In genomic region chr7:83376826-83377225, GRCm38 (mm10) we compare ENCODE assay signal across 16 mouse cellular contexts.
"Had no signal": no experiment of that assay in that cellular context is flagged by ENCODE, and none has a peak within 500 bp of the region (broad histone marks: within the 10 kb centered on the region; RNA-seq: fewer than 3 reads in every experiment).

No protein-coding gene starts in this region.

- H3K4me3 ChIP-seq: neural tube, embryonic 13.5 days; neural tube, embryonic 15.5 days; stomach, embryonic 15.5 days had no signal

- DNase-seq: retina, postnatal 1 day; right cerebral cortex, adult 18-20 months; right cerebral cortex, postnatal 14 days; right cerebral cortex, postnatal 25 days; right cerebral cortex, postnatal 4 days; spleen, adult 18-20 months; thymus, adult 18-20 months; thymus, adult 2 months; thymus, postnatal 14 days; thymus, postnatal 25 days; thymus, postnatal 36 days; thymus, postnatal 4 days had no signal

- H3K4me1 ChIP-seq: stomach, embryonic 15.5 days had no signal

- H3K36me3 ChIP-seq: neural tube, embryonic 13.5 days; neural tube, embryonic 15.5 days; stomach, embryonic 15.5 days had no signal

- H3K9me3 ChIP-seq: neural tube, embryonic 13.5 days; neural tube, embryonic 15.5 days; stomach, embryonic 15.5 days had no signal

- H3K27me3 ChIP-seq: neural tube, embryonic 13.5 days; neural tube, embryonic 15.5 days; stomach, embryonic 15.5 days had no signal

- H3K9ac ChIP-seq: neural tube, embryonic 13.5 days; neural tube, embryonic 15.5 days; stomach, embryonic 15.5 days had no signal

- H3K27ac ChIP-seq: neural tube, embryonic 13.5 days; neural tube, embryonic 15.5 days; stomach, embryonic 15.5 days; stomach, postnatal 0 days had no signal
